Mouse (Mus musculus) frontal cortex, postnatal 25 days (tissue): ENCODE results near the gene Ip6k1.

Experiments used
- DNase-seq, 2 experiments: peaks; one replicate each; pipeline ENCODE4 v3.0.0; 2022; ENCODE audit warnings: low spot score in 2 of 2

The Ip6k1 gene

DNA sequence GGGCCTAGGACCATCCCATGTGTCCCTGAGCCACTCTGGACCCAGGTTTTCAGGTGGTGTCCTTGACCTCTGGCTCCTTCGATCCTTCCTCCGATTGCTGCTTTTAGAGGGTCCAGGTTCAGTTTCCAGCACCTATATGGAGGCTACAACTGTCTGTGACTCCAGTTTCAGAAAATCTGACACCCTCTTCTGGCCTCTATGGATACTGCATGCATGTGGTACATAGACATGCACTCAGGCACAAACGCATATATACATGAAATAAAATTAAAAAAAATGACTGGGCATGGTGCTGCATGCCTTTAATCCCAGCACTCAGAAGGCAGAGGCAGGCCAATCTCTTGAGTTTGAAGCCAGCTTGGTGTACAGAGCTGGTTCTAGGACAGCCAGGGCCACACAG, 25.6 kb downstream of the Ip6k1 start:
- no peak for DNase-seq

GRCm38 (mm10) chr9:108032126-108032525, 29.8 kb downstream of the Ip6k1 start:
- no peak for DNase-seq

GRCm38 (mm10) chr9:108035331-108036156, 33.2 kb downstream of the Ip6k1 start:
- DNase-seq = no peak

GRCm38 (mm10) chr9:108044751-108045492, 42.6 kb downstream of the Ip6k1 start:
- DNase-seq = no peak

DNA sequence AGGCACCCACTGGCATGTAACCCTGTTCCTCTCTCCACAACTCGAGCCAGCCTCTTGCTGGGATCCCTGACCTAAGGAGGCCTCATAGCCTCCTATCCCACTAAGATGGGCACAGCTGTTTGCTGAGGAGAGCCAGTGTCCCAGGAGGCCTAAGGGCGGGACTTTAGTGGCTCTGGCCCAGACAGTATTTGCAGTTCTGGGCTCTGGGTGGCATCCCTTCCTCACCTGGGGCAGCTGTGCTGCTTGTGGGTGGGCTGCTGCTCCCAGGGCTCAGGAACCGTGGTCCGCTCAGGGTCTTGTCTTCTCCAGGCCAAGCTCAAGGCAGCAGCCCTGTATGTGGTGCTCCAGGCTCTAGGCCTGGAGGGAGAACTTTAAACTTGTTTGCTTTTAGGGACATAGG, 44.3 kb downstream of the Ip6k1 start:
- no peak for DNase-seq

DNA sequence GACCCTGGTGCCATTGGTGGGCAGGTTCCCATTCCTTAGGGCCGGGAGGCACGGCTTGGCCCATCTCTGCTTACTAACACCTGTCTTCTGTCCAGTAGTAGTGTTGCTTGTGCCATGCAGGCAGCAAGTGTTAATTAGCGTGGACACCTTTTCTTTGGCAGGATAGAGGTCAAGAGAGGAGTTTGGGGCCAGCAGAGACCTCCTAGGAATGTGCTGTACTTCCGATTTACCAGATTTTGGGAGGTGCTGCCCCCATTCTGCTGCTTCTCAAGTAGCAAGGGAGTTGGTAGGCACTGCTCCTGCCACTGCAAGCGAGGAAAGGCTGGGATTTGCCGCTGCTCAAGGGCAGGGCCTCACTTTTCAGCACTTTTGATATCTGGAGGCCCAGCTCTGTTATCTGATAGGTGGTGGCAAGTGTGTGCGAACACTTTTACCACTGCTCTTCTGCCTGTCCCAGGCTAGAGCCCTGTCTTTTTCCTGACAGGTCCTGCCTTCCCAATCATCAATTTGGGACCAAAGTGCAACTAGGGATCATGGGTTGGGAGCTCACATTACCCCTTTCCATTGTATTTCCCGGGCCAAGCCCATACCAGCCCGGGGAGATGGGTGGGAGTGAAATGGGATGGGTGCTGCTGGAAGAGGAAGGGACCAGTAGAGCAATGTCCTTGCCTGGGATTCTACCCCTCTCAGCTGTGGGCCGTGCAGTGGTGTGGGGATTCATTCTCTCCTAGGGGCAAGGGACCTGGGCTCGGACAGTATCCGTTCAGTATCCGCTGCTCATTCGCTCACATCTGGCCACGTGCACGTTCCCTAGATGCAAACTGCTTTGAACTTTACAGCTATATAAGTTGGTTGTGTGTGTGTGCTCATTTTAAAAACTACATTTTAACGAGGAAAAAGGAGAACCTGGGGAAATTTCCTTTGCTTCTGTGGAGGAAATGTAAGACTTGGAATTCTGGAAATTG, 45.6 kb downstream of the Ip6k1 start:
- DNase-seq = no peak

DNA sequence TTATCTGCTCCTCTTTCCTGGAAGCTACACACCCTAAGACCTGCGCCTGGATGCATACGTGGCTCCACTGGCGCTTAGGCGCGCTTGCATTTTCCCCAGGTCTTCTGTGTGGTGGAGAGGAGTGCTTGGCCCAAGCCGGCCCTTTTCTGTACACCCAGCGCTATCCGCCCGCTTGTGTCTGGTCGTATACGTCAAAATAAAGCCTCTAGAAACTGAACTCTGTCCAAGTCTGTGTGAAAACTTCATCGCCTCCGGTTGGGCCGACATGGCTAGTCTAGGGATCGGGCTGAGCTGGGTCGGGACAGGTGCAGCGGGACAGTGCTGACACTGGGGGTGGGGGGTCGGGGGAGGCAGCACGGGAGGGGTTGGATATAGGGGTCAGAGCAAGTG, 46.3 kb downstream of the Ip6k1 start:
- DNase-seq = no peak

DNA sequence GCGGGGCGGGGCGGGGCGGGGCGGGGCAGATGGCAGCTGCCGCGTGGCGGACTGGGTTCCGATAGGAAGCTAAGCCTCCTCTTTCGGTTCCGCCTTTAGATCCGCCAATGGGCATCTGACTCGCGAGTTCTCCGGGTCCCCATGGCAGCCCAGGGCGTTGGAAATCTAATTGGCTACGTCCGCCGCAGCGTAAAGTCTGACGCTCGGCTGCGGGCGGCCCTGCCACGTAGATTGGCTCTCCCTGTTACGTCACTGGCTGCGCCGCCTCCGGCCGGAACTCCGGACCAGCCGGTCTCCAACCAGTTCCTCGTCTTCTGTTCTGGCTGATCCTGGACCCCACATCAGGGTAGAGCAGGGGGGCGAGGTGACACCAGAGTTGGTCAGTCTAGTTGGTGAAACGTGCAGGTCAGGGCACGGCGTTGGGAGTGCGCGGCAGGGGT, 46.7 kb downstream of the Ip6k1 start, which contains the start of gene Gmppb:
Gmppb (plus strand) TSS at position 227 of the 440 bp plus-strand sequence.
- peak; percentile 88 to 92 for DNase-seq

DNA sequence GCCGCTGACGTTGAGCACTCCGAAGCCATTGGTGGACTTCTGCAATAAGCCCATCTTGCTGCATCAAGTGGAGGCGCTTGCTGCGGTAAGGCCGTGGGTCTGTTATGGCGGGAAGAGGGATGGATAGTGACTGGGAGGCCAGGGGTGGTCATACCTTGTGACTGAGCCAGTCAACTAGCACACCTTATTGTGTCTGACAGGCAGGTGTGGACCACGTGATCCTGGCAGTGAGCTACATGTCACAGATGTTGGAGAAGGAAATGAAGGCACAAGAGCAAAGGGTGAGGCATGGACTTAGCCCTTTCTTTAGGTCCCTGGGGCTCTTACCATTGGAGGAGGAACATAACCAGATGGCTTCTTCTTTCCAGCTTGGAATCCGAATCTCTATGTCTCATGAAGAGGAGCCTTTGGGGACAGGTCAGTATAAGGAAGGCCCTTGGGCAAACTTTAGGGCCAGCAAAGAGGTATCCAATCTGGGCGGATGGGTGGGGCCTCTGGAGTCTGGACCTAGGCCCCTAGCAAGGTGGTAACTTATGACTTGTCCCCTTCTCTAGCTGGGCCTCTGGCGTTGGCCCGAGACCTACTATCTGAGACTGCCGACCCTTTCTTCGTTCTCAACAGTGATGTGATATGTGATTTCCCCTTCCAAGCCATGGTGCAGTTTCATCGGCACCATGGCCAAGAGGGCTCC, 47.4 kb downstream of the Ip6k1 start:
- no peak for DNase-seq

DNA sequence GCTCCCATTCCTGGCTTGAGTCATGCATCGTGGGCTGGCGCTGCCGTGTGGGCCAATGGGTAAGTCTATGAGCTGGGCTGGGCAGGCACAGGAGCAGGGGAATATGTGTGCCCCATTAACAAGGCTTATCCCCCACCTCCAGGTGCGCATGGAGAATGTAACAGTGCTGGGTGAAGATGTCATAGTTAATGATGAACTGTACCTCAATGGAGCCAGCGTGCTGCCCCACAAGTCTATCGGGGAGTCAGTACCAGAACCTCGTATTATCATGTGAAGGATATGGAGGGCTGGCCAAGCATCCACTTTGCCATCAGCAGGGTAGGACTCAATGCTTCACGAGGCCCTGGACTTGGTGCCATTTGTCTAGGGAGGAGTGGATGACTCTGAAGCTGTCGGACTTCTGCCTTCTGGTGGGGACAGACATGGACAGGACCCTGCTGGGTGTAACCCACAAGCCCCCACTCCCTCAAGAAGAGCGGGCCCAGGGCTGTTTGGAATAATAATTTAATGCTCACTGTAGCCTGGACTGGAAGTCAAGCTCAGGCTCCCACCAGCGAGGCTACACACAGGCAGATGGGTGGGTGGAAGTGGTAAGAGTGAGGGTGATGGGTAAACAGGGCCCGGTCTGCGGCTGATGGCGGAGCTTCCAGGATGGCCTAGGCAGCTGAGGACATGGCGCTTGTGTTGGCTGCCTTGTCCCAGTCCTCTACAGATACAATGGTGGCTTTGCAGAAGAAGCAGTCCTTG, 49.1 kb downstream of the Ip6k1 start:
- no peak for DNase-seq

GRCm38 (mm10) chr9:108051931-108052220, 49.6 kb downstream of the Ip6k1 start:
- no peak for DNase-seq

GRCm38 (mm10) chr9:108052411-108052810, 50.1 kb downstream of the Ip6k1 start:
- no peak for DNase-seq

- peak; percentile 97 to 99 for DNase-seq
Measured at GRCm38 (mm10) chr9:108052885-108053664, 50.8 kb downstream of the Ip6k1 start, which contains the start of gene Amigo3. TSS of gene Amigo3 (plus strand) at chr9:108053159.

GRCm38 (mm10) chr9:108053665-108054225, 51.4 kb downstream of the Ip6k1 start:
- no peak for DNase-seq

DNA sequence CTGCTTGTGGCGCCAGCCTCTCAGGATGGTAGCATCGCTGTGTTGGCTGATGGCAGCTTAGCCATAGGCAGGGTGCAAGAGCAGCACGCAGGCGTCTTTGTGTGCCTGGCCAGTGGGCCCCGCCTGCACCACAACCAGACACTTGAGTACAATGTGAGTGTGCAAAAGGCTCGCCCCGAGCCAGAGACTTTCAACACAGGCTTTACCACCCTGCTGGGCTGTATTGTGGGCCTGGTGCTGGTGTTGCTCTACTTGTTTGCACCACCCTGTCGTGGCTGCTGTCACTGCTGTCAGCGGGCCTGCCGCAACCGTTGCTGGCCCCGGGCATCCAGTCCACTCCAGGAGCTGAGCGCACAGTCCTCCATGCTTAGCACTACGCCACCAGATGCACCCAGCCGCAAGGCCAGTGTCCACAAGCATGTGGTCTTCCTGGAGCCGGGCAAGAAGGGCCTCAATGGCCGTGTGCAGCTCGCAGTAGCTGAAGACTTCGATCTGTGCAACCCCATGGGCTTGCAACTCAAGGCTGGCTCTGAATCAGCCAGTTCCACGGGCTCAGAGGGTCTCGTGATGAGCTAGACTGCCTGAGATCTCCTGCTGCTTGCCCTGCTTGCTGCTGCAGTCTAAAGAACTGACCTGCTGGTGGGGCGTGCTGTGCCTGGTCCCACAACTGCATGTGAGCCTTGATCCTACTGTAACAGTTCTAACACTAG, 52.2 kb downstream of the Ip6k1 start:
- DNase-seq = no peak

GRCm38 (mm10) chr9:108055061-108055460, 52.8 kb downstream of the Ip6k1 start:
- no peak for DNase-seq

DNA sequence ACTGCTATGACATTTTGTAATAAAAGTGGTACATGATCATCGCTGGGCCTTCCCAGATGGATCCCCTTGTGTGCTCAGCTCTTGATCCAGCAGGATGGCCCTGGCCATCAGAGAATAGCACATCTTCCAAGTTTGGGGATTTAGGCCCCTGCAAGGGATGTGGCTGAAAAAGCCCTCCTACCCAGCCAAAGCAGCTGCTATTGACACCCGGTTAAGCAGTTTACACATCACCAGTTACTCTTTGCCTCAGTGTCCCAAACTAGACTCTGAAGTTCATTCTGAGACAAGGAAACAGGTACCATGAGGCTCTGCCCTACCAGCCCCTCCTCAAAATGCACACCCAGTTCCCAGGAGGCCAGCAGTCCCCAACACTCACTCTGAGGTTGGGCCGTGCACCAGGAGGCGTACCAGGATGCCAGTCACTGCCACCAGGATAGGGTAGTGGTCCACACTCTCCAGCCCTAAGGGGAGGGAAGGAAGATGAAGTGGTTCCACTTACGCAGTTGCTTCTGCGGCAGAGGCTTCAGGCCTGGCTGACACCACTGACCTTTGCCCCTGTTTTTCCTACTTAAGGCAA, 53.4 kb downstream of the Ip6k1 start:
- DNase-seq = no peak
